Mouse (Mus musculus): Measurements from ENCODE around the gene Gm12184. TPM values are rescaled to one million over a fixed set of nuclear protein-coding genes. Genes with fewer than 3 reads are reported as not detected.
"Not testable (repeated sequence)": the region's sequence is repeated elsewhere in the genome, so short reads cannot be mapped to it uniquely, and the experiment has no call there.

The Gm12184 gene
- polyA plus RNA-seq, 1 experiment, result 26.0 TPM

DNA sequence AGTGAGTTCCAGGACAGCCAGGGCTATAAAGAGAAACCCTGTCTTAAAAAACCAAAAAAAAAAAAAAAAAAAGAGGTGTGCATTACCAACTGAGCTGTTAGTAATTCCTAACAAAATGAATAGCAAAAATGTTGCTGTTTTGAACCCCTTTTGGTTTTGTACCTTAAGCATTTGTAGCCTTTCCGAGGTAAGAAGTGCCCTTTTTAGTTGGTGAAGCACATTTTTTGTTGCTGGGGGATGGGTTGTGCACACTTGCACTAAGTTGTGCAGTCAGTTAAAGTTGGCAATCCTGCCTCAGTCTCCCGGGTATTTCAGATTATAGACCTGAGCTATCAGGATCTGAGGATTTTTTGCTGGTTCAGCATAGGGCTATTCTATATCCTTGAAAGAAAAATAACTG is 21.5 kb downstream of the Gm12184 start:
- Histone ChIP-seq H3K4me1 (ENCODE audit: control insufficient read depth, insufficient read depth, insufficient read length, low read length) (0 out of 2 replicates have a peak, but pooled peaks cover 2% of the 10 kb centered on the region), H3K27ac (replicated peaks; ENCODE audit: low read depth, low read length) (no peak overlapping the region), H3K4me3 (ENCODE audit: insufficient read depth, low read depth, low read length) (no peak overlapping the region)

DNA sequence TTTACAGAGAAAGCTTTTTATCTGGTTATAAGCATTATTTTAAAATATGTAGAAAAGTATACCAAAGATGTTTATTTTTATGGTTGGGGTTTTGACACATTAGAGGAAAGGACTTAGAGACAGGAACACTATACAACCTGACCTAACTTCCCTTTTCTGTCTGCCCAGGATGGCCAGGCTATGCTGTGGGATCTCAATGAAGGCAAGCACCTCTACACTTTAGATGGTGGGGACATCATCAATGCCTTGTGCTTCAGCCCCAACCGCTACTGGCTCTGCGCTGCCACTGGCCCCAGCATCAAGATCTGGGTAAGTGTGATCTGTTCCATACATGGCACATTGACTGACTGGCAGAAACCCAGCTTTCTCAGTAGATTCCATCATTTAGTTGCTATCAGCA is 22.5 kb downstream of the Gm12184 start:
- H3K4me1 ChIP-seq (ENCODE audit: control insufficient read depth, insufficient read depth, insufficient read length, low read length), result peaks cover 2% of the 10 kb centered on the region; the same call in 1 of the 2 replicates
- H3K4me3 ChIP-seq (ENCODE audit: insufficient read depth, low read depth, low read length), result no peak overlapping the region
- no peak overlapping the region for H3K27ac ChIP-seq (replicated peaks; ENCODE audit: low read depth, low read length)

DNA sequence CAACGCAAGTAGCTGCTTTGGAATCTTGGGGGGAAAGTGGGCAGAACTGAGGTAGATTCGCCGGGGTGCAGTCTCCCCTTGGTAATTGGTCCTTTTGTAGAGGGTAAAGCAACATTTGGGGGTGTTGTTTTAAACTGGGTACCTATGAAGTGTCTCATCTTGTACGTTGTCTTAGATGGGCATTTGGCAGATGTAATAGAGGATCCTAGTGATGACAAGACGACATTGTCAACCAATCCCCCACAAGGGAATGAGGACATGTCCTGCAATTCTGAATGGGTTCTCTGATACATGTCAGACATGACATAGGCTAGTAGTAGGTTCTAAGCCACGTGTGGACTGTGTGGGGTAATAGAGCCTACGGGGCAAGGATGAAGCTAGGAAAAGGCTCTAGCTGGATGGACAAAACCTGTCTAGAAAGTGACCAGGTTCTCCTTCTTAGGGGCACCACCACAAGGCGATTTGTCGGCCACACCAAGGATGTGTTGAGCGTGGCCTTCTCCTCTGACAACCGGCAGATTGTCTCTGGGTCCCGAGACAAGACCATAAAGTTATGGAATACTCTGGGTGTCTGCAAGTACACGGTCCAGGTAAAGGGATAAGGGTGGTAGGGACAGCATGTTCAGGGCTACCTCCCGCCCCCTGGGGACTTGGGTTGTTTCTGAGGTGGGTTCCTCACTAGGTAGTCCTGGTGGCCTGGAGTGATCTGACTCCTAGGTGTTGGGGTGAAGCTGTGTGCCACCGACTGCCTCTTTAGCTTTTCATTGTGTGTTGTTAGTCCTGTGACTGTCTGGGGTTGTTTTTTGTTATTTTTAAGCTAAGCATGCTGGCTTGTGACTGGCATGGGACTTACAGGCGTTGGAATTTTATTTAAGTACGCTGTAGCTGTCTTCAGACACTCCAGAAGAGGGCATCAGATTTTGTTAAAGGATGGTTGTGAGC is 24.4 kb downstream of the Gm12184 start:
- Histone ChIP-seq H3K27ac (replicated peaks; ENCODE audit: low read depth, low read length) (no peak overlapping the region), H3K4me1 (ENCODE audit: control insufficient read depth, insufficient read depth, insufficient read length, low read length) (peaks cover 4% of the 10 kb centered on the region; the same call in 1 of the 2 replicates), H3K4me3 (ENCODE audit: insufficient read depth, low read depth, low read length) (peak overlapping the region; percentile 26)

DNA sequence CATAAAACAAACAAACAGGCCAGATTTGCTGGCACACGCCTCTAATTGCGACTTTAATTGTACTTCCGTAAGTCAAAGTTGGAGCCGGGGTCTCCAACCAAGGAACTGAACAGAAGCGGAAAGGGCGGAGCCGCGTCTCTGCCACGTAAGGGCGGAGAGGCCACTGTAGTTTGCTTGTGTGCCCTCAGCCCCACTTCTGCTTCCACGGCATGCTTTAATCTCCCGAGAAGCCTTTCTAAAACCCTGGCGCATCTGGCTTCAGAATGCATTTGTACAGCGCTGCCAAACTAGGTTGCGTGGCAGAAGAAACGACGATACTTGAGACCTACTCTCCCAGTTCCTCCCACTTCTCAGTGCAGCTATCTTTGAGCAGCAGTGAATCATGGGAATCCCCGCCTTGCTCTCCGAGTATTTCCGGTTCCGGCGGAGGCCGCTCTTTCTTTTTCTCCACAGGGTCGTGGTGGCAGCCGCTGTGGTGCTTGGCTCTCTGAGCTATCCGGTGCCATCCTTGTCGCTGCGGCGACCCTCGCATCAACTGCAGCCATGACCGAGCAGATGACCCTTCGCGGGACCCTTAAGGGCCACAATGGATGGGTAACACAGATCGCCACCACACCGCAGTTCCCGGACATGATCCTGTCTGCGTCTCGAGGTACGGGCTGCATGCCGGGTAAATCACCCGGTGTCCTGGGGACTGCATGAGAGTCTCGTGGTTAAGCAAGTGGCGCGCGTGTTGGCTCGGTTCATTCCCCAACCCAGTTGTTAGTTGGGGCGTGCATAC is 26.3 kb downstream of the Gm12184 start, which contains the start of gene Rack1:
Gene Rack1, plus strand, starts transcription at position 412 of the 781 bp plus-strand sequence.
- Histone ChIP-seq H3K4me1 (ENCODE audit: control insufficient read depth, insufficient read depth, insufficient read length, low read length) (peaks cover 4% of the 10 kb centered on the region; the same call in 1 of the 2 replicates), H3K4me3 (ENCODE audit: insufficient read depth, low read depth, low read length) (peak within 1 kb of the TSS; percentile 79), H3K27ac (replicated peaks; ENCODE audit: low read depth, low read length) (peak within 1 kb of the TSS; percentile 96)

DNA sequence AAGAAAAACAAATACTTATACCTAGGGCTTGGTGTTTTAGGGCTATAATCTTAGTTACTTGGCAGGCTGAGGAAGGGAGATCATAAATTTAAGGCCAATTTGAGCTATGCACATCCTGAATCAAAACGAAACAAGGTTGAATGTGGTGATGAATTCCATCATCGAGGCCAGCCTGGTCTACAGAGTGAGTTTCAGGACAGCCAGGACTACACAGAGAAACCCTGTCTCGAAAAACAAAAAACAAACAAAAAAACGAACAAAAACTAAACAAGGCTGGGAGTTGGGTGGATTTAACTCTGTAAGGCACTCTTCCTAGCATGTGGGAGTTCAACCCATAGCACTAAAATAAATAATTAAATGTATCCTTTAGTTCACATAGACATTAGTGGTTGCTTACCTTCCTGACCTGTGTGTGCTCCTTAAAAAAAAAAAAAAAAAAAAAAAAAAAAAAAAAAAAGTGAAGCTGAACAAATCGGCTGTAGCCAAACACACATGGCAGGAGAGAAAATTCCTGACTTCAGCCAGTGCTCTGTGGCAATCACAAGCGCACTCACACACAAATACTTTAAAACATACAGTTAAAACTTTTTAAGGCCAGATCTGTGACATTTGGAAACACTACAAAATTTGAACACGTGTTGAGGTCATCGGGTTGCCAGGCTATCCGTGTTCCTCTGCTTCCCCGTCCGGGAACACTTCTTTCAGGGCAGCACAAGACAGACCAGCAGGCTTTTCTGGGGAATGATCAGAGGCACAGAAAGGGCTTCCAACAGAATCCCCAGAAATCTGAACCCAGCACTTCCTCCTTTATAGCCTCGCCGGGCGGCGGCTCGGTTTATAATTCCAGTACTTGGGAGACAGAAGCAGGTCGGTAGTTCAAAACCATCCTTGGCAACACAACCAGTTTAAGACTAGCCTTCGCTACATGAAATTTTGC is 27.2 kb downstream of the Gm12184 start:
- Histone ChIP-seq H3K27ac (replicated peaks; ENCODE audit: low read depth, low read length) (peak overlapping the region; percentile 96), H3K4me1 (ENCODE audit: control insufficient read depth, insufficient read depth, insufficient read length, low read length) (peaks cover 4% of the 10 kb centered on the region; the same call in 1 of the 2 replicates), H3K4me3 (ENCODE audit: insufficient read depth, low read depth, low read length) (peak overlapping the region; percentile 79)

DNA sequence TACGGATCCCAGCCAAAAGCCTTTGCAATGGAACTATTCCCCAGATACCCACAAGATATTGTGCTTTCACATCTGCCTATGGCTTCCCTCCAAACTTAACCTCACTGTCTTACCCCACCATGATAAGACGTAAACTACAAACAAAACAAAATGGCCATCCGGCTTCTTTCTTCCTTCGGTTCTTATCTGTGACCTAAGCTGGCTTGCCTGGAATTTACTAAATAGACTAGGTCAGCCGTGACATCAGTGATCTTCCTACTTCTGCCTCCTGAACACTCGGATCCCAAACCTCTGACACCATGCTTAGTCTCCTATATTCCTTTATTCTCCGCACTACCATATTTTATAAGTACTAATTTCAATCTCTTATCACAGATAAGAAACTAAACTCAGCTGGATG is 28.1 kb downstream of the Gm12184 start:
- Histone ChIP-seq H3K27ac (replicated peaks; ENCODE audit: low read depth, low read length) (no peak overlapping the region), H3K4me3 (ENCODE audit: insufficient read depth, low read depth, low read length) (no peak overlapping the region; the same call in 1 of the 2 replicates), H3K4me1 (ENCODE audit: control insufficient read depth, insufficient read depth, insufficient read length, low read length) (peaks cover 4% of the 10 kb centered on the region; the same call in 1 of the 2 replicates)

DNA sequence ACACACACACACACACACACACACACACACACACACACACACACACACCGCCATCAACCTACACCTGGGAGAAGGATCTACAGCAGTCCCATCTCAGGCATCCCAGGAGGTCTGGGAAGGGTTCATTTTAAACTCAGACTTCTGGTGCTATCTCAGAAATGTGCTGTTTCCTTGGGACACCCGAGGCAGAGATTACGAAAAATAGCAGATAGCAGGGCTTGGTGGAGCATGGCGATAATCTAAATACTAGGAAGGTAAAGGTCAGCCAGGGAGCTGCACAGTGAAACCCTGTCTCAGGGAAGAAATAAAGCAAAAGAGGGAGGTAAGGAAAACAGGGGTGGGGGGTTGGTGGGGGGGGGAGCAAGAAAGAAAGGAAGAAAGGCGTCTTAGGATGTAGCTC is 29.2 kb downstream of the Gm12184 start:
- Histone ChIP-seq H3K4me1 (ENCODE audit: control insufficient read depth, insufficient read depth, insufficient read length, low read length) (peaks cover 4% of the 10 kb centered on the region; the same call in 1 of the 2 replicates), H3K27ac (replicated peaks; ENCODE audit: low read depth, low read length) (no peak overlapping the region), H3K4me3 (ENCODE audit: insufficient read depth, low read depth, low read length) (no peak overlapping the region)

DNA sequence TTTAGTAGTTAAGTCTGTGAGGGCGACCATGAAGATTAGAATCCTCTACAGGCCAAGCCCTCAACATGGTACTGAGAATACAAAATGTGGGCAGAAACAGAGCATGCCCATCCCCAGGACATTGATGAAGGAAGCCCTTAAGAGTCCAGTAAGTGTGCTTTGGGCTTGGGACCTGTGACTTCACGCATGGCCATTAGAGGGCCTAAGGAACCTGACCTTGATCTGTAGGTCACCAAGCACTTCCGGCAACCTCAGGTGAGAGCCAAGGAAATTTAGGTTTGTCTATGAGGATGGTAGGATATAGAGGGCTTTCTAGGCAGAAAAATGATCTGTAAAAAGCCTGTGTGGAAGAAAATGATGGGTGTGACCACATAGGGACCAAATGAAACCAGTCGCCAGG is 30.2 kb downstream of the Gm12184 start:
- no peak overlapping the region for H3K27ac ChIP-seq (replicated peaks; ENCODE audit: low read depth, low read length)
- no peak overlapping the region for H3K4me3 ChIP-seq (ENCODE audit: insufficient read depth, low read depth, low read length)
- peaks cover 2% of the 10 kb centered on the region; the same call in 1 of the 2 replicates for H3K4me1 ChIP-seq (ENCODE audit: control insufficient read depth, insufficient read depth, insufficient read length, low read length)

DNA sequence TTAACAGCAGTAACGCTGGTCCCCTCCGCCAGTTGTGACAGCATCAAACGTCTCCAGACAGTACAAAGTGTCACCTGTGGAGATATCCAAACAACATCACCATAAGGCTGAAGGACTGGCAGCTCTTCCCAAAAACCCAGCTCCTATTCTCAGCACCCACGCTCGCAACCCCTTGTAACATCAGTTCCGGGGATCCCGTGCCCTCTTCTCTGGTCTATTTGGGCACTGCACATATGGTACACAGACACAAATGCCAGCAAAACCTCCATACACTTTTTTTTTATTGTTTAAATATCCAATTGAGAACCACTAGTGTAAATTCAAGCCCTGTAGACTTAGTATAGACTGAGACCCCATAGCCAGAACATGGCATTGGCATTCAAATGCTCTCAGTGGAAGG is 31.2 kb downstream of the Gm12184 start:
- H3K27ac ChIP-seq (replicated peaks; ENCODE audit: low read depth, low read length), result no peak overlapping the region
- H3K4me3 ChIP-seq (ENCODE audit: insufficient read depth, low read depth, low read length), result no peak overlapping the region
- H3K4me1 ChIP-seq (ENCODE audit: control insufficient read depth, insufficient read depth, insufficient read length, low read length), result peaks cover 2% of the 10 kb centered on the region; the same call in 1 of the 2 replicates

DNA sequence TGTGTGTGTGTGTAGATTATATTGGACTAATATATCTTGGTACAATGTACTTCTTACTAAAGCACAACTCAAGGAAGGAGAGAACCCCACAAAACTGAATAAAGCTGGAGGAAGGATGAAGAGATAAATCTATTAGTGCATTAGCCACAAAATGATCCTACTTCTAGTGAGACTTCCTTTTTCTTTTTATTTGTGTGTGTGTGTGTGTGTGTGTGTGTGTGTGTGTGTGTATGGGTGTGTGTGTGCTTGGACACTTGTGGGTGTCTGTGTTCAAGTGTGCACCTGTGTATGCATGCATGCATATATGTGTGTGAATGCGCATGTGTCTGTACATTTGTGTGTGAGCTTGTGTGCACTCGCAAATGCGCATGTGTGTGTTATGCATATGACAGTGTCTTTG is 33.3 kb downstream of the Gm12184 start:
- Histone ChIP-seq H3K4me1 (ENCODE audit: control insufficient read depth, insufficient read depth, insufficient read length, low read length) (no peaks in the 10 kb centered on the region), H3K27ac (replicated peaks; ENCODE audit: low read depth, low read length) (no peak overlapping the region), H3K4me3 (ENCODE audit: insufficient read depth, low read depth, low read length) (no peak overlapping the region)

DNA sequence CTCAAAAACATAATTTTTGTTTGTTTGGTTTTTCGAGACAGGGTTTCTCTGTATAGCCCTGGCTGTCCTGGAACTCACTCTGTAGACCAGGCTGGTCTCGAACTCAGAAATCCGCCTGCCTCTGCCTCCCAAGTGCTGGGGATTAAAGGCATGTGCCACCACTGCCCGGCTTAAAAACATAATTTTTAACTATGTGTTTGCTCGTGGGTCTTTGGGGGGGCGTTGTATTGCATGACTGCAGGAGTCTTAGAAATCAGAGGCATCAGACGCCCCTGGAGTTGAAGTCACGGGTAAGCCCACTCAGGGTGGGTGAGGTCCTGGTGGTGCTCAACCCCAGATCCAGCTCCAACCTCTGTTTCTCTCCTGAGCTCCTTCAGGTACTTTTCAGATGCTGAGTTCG is 34.6 kb downstream of the Gm12184 start:
- not testable (repeated sequence) for H3K4me3 ChIP-seq (ENCODE audit: insufficient read depth, low read depth, low read length); H3K4me1 ChIP-seq (ENCODE audit: control insufficient read depth, insufficient read depth, insufficient read length, low read length); H3K27ac ChIP-seq (replicated peaks; ENCODE audit: low read depth, low read length)

DNA sequence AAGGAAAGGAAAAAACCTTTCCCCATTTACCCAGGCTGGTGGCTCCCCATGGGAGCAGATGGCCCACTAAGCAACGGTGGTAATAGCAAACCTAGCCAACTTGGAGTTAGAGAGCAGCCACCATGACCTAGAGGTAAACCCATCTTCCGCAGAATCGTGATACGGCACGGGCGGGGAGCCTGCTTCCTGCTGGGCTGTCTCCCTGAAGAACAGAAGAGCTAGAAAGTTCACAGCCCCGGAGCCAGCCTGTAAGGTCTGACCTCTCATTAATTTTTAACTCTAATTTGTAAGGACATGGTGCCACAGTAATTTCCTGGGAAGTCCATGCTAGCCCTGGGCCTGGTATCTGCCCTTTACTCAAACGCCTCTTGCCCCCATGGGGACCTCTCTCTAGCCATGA is 35.5 kb downstream of the Gm12184 start:
- no peaks in the 10 kb centered on the region for H3K4me1 ChIP-seq (ENCODE audit: control insufficient read depth, insufficient read depth, insufficient read length, low read length)
- H3K27ac ChIP-seq (replicated peaks; ENCODE audit: low read depth, low read length), result no peak overlapping the region
- no peak overlapping the region for H3K4me3 ChIP-seq (ENCODE audit: insufficient read depth, low read depth, low read length)

DNA sequence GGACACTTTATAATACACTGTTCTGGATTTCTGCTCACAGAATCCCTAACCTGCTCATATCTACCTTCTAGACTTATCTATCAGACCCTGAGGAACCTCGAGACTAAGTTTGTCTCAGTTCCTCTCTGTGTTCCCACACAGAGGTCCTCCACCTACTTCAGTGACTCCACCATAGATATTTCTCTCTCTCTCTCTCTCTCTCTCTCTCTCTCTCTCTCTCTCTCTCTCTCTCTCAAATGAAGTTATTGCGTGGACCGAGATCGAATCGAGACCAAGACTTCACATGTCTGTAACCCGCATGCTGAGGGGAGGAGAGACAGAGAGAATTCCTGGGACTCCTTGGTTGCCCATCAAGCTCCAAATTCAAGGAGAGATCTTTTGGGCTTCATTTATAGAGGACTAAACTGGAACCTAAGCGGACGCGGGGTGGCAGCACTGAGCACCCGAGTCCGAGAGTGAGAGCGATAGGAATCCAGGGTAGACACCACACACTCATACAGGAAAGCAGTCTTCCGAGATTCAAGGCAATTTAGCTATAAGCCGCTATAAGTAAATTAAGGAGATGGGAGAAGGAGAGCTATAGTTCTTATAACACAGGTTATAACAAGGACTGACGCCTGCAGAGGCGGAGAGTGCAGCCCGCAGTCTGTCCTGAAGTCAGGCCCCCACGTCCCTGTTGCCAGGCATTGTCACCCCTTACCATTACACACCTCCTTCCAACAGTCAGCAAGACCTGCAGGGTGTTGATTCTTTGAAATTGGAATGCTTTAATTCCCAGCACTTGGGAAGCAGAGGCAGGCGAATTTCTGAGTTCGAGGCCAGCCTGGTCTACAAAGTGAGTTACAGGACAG is 36.3 kb downstream of the Gm12184 start:
- no peaks in the 10 kb centered on the region for H3K4me1 ChIP-seq (ENCODE audit: control insufficient read depth, insufficient read depth, insufficient read length, low read length)
- H3K27ac ChIP-seq (replicated peaks; ENCODE audit: low read depth, low read length), result no peak overlapping the region
- no peak overlapping the region for H3K4me3 ChIP-seq (ENCODE audit: insufficient read depth, low read depth, low read length)

DNA sequence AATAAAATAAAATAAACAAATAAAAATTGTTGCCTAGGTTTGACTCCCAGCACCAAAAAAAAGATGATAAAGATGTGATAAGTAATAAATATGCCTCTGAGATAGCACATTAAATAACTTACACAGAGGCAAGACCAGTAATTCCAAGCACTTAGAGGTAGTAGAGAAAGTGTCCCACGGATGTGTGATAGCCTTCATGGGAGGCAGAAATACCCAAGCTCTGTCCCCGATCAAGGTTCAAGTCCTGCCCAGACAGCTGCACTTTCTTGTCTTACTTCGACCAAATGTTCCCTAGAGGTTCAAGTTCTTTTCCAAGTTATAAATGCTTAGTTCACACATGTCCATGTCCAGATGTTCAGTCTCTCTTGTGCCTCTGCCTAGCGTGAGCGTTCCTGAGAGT is 37.2 kb downstream of the Gm12184 start:
- Histone ChIP-seq H3K4me1 (ENCODE audit: control insufficient read depth, insufficient read depth, insufficient read length, low read length) (no peaks in the 10 kb centered on the region), H3K4me3 (ENCODE audit: insufficient read depth, low read depth, low read length) (no peak overlapping the region), H3K27ac (replicated peaks; ENCODE audit: low read depth, low read length) (no peak overlapping the region)

Measured in brown adipose tissue, adult 24 weeks (tissue).